Mouse (Mus musculus): ENCODE measurements around the gene Pitpnm2. TPM values are rescaled to one million over a fixed set of nuclear protein-coding genes. Genes with fewer than 3 reads are reported as not detected.

Pitpnm2 gene
- total and polyA plus RNA-seq, 3 experiments = 7.0 to 22.2 TPM; not detected in 1

DNA sequence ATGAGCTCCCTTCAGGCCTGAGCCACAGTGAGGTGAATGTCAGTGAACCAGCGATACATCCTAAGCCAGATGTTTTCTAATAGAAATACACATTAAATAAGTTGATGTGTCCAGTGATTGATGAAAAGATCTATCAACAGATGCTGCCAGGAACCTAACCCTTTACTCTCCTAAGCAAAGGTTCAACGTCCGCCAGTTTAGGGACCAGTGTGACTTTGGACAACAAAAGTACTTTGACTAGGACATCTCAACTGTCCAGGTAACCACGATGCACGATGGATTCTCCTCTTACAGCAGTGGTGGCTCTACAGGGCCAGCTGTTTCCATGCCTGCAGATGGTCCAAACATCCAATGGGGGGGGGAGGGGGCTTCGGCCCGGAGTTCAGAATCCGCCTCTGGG, 5.1 kb downstream of the Pitpnm2 start:
- no peak for DNase-seq (ENCODE audit: low read depth, low spot score)
- TF ChIP-seq NELFE (IDR thresholded peaks at IDR 0.05; ENCODE audit: low read depth, low read length) (no peak), MAFK (IDR thresholded peaks at IDR 0.05; ENCODE audit: borderline replicate concordance, low read depth, low read length) (no peak), POLR2A (IDR thresholded peaks at IDR 0.05; ENCODE audit: control insufficient read depth in 1 of 2, insufficient read depth in 1 of 2, low read depth in 1 of 2, low read length in 2 of 2, poor library complexity in 1 of 2) (no peak), MAZ (IDR thresholded peaks at IDR 0.05; ENCODE audit: low read depth, low read length) (no peak), RCOR1 (IDR thresholded peaks at IDR 0.05; ENCODE audit: low read depth, low read length) (no peak), CTCF (IDR thresholded peaks at IDR 0.05 in 2 of 3, conservative IDR thresholded peaks at IDR 0.05 in 1 of 3; ENCODE audit: control insufficient read depth in 1 of 3, insufficient read depth in 1 of 3, low read depth in 2 of 3, low read length in 3 of 3, poor library complexity in 1 of 3, severe bottlenecking in 1 of 3) (no peak), CHD1 (IDR thresholded peaks at IDR 0.05; ENCODE audit: low read depth, low read length) (no peak), CHD2 (IDR thresholded peaks at IDR 0.05; ENCODE audit: low read length) (no peak), TCF12 (IDR thresholded peaks at IDR 0.05; ENCODE audit: low read depth, low read length) (no peak), ZC3H11A (IDR thresholded peaks at IDR 0.05; ENCODE audit: low read depth, low read length) (no peak), UBTF (IDR thresholded peaks at IDR 0.05; ENCODE audit: borderline replicate concordance, insufficient read depth, low read depth, low read length) (no peak), ZKSCAN1 (IDR thresholded peaks at IDR 0.05; ENCODE audit: low read depth, low read length) (no peak), MEF2A (IDR thresholded peaks at IDR 0.05; ENCODE audit: extremely low read depth, insufficient replicate concordance, low read depth, low read length, poor library complexity, severe bottlenecking) (no peak), ELF1 (IDR thresholded peaks at IDR 0.05; ENCODE audit: low read depth, low read length) (no peak), EP300 (IDR thresholded peaks at IDR 0.05; ENCODE audit: low read depth in 1 of 2, low read length in 2 of 2) (no peak), E2F4 (IDR thresholded peaks at IDR 0.05; ENCODE audit: borderline replicate concordance, low read depth, low read length) (no peak), RAD21 (IDR thresholded peaks at IDR 0.05; ENCODE audit: low read depth, low read length) (no peak), TBP (IDR thresholded peaks at IDR 0.05; ENCODE audit: low read depth, low read length) (no peak)

DNA sequence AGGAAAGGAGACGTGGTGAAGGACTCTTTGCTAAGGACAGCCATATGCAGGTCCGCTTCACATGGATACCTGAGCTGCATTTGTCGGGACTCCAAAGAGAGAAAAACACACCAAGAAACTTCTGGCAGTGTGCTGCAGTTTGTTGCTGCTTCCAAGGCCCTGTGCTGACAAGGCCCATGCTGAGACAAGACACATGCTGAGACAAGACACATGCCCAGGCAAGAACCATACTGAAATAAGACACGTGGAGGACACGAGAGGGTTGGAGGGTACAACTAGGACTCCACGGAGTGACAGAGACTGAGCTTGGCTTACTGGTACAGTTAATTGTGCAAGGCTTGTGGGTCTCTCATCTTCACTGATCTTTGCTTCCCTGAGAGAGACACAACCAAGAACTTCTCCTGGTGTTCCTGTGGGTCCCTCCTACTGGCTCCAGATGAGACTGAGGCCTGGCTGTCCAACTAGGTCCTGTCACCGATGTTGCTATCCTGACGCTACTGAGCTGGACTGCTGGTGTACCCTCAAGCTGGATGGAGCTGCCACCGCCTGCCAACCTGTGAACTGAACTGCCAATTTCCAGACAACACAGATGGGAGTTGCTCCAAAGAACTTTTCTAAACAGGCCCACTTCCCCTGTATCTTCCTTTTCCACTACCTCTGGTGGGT, 6.2 kb downstream of the Pitpnm2 start:
- H3K79me2 ChIP-seq (ENCODE audit: control insufficient read depth, insufficient read depth, low read length, poor library complexity) = no peaks in the 10 kb centered on the region
- H3K4me3 ChIP-seq (ENCODE audit: control insufficient read depth in 1 of 2, insufficient read depth in 1 of 2, low read depth in 2 of 2, low read length in 2 of 2) = no peak overlapping the region
- no peaks in the 10 kb centered on the region for H3K4me1 ChIP-seq (ENCODE audit: control insufficient read depth in 1 of 2, insufficient read depth in 2 of 2, low read length in 2 of 2)
- no peak for DNase-seq (ENCODE audit: low read depth, low spot score)
- no peaks in the 10 kb centered on the region for H3K9me3 ChIP-seq (replicated peaks; ENCODE audit: insufficient read depth, low read length)
- no peaks in the 10 kb centered on the region; a peak in 1 of 4 replicates for H3K36me3 ChIP-seq (ENCODE audit: control insufficient read depth in 1 of 2, insufficient read depth in 2 of 2, low read length in 2 of 2)
- H3K9ac ChIP-seq (ENCODE audit: control insufficient read depth, low read depth, low read length, poor library complexity, severe bottlenecking) = no peak overlapping the region
- TF ChIP-seq CHD2 (IDR thresholded peaks at IDR 0.05; ENCODE audit: low read length) = no peak
- no peak for TF ChIP-seq SMC3 (IDR thresholded peaks at IDR 0.05; ENCODE audit: low read depth, low read length)
- no peak overlapping the region for H3K27ac ChIP-seq (ENCODE audit: control insufficient read depth, low read depth, low read length)
- no peaks in the 10 kb centered on the region for H3K27me3 ChIP-seq (ENCODE audit: control insufficient read depth in 1 of 2, insufficient read depth in 2 of 2, low read length in 2 of 2)

More for the DNA sequence above, 5.1 kb downstream of the Pitpnm2 start:
- Histone ChIP-seq H3K27ac (ENCODE audit: control insufficient read depth, low read depth, low read length) (no peak overlapping the region), H3K36me3 (ENCODE audit: control insufficient read depth in 1 of 2, insufficient read depth in 2 of 2, low read length in 2 of 2) (no peaks in the 10 kb centered on the region; a peak in 2 of 4 replicates), H3K27me3 (ENCODE audit: control insufficient read depth in 1 of 2, insufficient read depth in 2 of 2, low read length in 2 of 2) (no peaks in the 10 kb centered on the region), H3K4me1 (ENCODE audit: control insufficient read depth in 1 of 2, insufficient read depth in 2 of 2, low read length in 2 of 2) (no peaks in the 10 kb centered on the region), H3K9ac (ENCODE audit: control insufficient read depth, low read depth, low read length, poor library complexity, severe bottlenecking) (no peak overlapping the region), H3K79me2 (ENCODE audit: control insufficient read depth, insufficient read depth, low read length, poor library complexity) (peaks cover 8% of the 10 kb centered on the region), H3K4me3 (ENCODE audit: control insufficient read depth in 1 of 2, insufficient read depth in 1 of 2, low read depth in 2 of 2, low read length in 2 of 2) (no peak overlapping the region), H3K9me3 (replicated peaks; ENCODE audit: insufficient read depth, low read length) (no peaks in the 10 kb centered on the region)

Measured in MEL (cell line).